Mouse (Mus musculus) hindbrain, embryonic 12.5 days (tissue): ENCODE data around the gene Anks3. TPM values are rescaled to one million over a fixed set of nuclear protein-coding genes. Genes with fewer than 3 reads are reported as not detected.
A peak's percentile ranks its signal among the peaks of the same experiment; 100 is the strongest.

Source experiments
- ATAC-seq: fragments of 200-750 bp; cut with Nextera tagmentation; 2 replicates; pipeline ENCODE4 v1.8.0; 2017; ENCODE audit warnings: moderate TSS enrichment; ENCODE audit not compliant: low FRiP score
- H3K27ac ChIP-seq: fragments of 300-500 bp; sonication (generic); 2 replicates; pipeline ENCODE4 v1.5.1; 2016; ENCODE audit warnings: mild to moderate bottlenecking
- H3K27me3 ChIP-seq: fragments of 300-500 bp; sonication (generic); 2 replicates; pipeline ENCODE4 v1.6.1; 2016; ENCODE audit warnings: mild to moderate bottlenecking
- H3K36me3 ChIP-seq: fragments of 300-500 bp; sonication (generic); 2 replicates; pipeline ENCODE4 v1.6.1; 2016; ENCODE audit warnings: mild to moderate bottlenecking
- H3K4me1 ChIP-seq: fragments of 300-500 bp; sonication (generic); 2 replicates; pipeline ENCODE4 v1.6.1; 2016
- H3K4me2 ChIP-seq: fragments of 300-500 bp; sonication (generic); replicated peaks from 2 replicates; pipeline ENCODE4 v1.6.1; 2016; ENCODE audit warnings: mild to moderate bottlenecking
- H3K4me3 ChIP-seq: fragments of 300-500 bp; sonication (generic); 2 replicates; pipeline ENCODE4 v1.5.1; 2016; ENCODE audit warnings: mild to moderate bottlenecking
- H3K9ac ChIP-seq: fragments of 300-500 bp; sonication (generic); 2 replicates; pipeline ENCODE4 v1.6.1; 2016; ENCODE audit warnings: mild to moderate bottlenecking, moderate library complexity
- H3K9me3 ChIP-seq: fragments of 300-500 bp; sonication (generic); replicated peaks from 2 replicates; pipeline ENCODE4 v1.6.1; 2016; ENCODE audit warnings: mild to moderate bottlenecking
- WGBS: fragments of 180-500 bp; shearing (Covaris S2); methylation state at CpG from one replicate; pipeline ENCODE4 v1.1.7; 2016; 5-methylcytosine and 5-hydroxymethylcytosine counted together
- polyA plus RNA-seq: library from polyadenylated mRNA; unstranded; fragments of >200 nt; fragmentation: Nextera tagmentation; extraction: Ambion mirVana; gene quantifications from 2 replicates; pipeline ENCODE4 v1.2.1, GENCODE M21; 2016

The Anks3 gene
- polyA plus RNA-seq, 1 experiment from 2014 or later = 68.0 TPM

GRCm38 (mm10) chr16:4913783-4914735, 49.9 kb downstream of the Anks3 start:
- Histone ChIP-seq H3K9ac (no peak overlapping the region), H3K4me1 (peaks cover 6% of the 10 kb centered on the region; the same call in 1 of the 2 replicates), H3K27ac (no peak overlapping the region), H3K27me3 (no peaks in the 10 kb centered on the region), H3K9me3 (no peaks in the 10 kb centered on the region), H3K4me2 (no peak overlapping the region), H3K4me3 (no peak overlapping the region), H3K36me3 (peaks cover 66% of the 10 kb centered on the region)
- peak; percentile 51; the same call in 1 of the 2 replicates for ATAC-seq
- 37% methylated on average over 12 of the region's 12 CpGs for WGBS

- peaks cover 6% of the 10 kb centered on the region; the same call in 1 of the 2 replicates for H3K4me1 ChIP-seq
- H3K9me3 ChIP-seq = no peaks in the 10 kb centered on the region
- no peak overlapping the region for H3K4me2 ChIP-seq
- H3K27me3 ChIP-seq = no peaks in the 10 kb centered on the region
- H3K27ac ChIP-seq = no peak overlapping the region
- peaks cover 65% of the 10 kb centered on the region for H3K36me3 ChIP-seq
- 77% methylated on average over 11 of the region's 11 CpGs for WGBS
- H3K9ac ChIP-seq = no peak overlapping the region
- ATAC-seq = 0 out of 2 replicates have a peak, but pooled peaks have one; percentile 3
- no peak overlapping the region for H3K4me3 ChIP-seq
Observed at GRCm38 (mm10) chr16:4912907-4913782, 50.9 kb downstream of the Anks3 start.

GRCm38 (mm10) chr16:4912074-4912648, 51.8 kb downstream of the Anks3 start:
- Histone ChIP-seq H3K4me2 (no peak overlapping the region), H3K36me3 (peaks cover 65% of the 10 kb centered on the region), H3K4me3 (no peak overlapping the region), H3K4me1 (peaks cover 6% of the 10 kb centered on the region; the same call in 1 of the 2 replicates), H3K27ac (no peak overlapping the region), H3K9ac (no peak overlapping the region), H3K9me3 (no peaks in the 10 kb centered on the region), H3K27me3 (no peaks in the 10 kb centered on the region)
- 78% methylated on average over 10 of the region's 10 CpGs for whole genome bisulfite sequencing
- ATAC-seq = no peak

GRCm38 (mm10) chr16:4910758-4911157, 53.2 kb downstream of the Anks3 start:
- Histone ChIP-seq H3K4me2 (no peak overlapping the region), H3K27ac (no peak overlapping the region), H3K4me1 (peaks cover 6% of the 10 kb centered on the region; the same call in 1 of the 2 replicates), H3K27me3 (no peaks in the 10 kb centered on the region), H3K4me3 (no peak overlapping the region), H3K36me3 (peaks cover 54% of the 10 kb centered on the region), H3K9ac (no peak overlapping the region), H3K9me3 (no peaks in the 10 kb centered on the region)
- 97% methylated on average over 8 of the region's 8 CpGs for WGBS
- no peak for ATAC-seq

GRCm38 (mm10) chr16:4909745-4910144, 54.3 kb downstream of the Anks3 start:
- Histone ChIP-seq H3K4me2 (no peak overlapping the region), H3K36me3 (peaks cover 45% of the 10 kb centered on the region), H3K4me1 (peaks cover 6% of the 10 kb centered on the region; the same call in 1 of the 2 replicates), H3K9ac (no peak overlapping the region), H3K9me3 (no peaks in the 10 kb centered on the region), H3K27me3 (no peaks in the 10 kb centered on the region), H3K27ac (no peak overlapping the region), H3K4me3 (no peak overlapping the region)
- ATAC-seq = no peak
- WGBS = 100% methylated on average over 2 of the region's 2 CpGs

GRCm38 (mm10) chr16:4907972-4908371, 56.0 kb downstream of the Anks3 start:
- Histone ChIP-seq H3K36me3 (peaks cover 37% of the 10 kb centered on the region), H3K4me3 (no peak overlapping the region), H3K4me1 (no peaks in the 10 kb centered on the region), H3K27ac (no peak overlapping the region), H3K27me3 (no peaks in the 10 kb centered on the region), H3K9ac (no peak overlapping the region), H3K9me3 (no peaks in the 10 kb centered on the region), H3K4me2 (no peak overlapping the region)
- 65% methylated on average over 5 of the region's 5 CpGs for WGBS
- no peak for ATAC-seq

- Histone ChIP-seq H3K4me3 (no peak overlapping the region), H3K4me1 (no peaks in the 10 kb centered on the region), H3K9ac (no peak overlapping the region), H3K36me3 (peaks cover 35% of the 10 kb centered on the region), H3K27ac (no peak overlapping the region), H3K4me2 (no peak overlapping the region), H3K9me3 (no peaks in the 10 kb centered on the region), H3K27me3 (no peaks in the 10 kb centered on the region)
- 68% methylated on average over 2 of the region's 2 CpGs for WGBS
- ATAC-seq = no peak
Observed at GRCm38 (mm10) chr16:4907386-4907785, 56.6 kb downstream of the Anks3 start.

GRCm38 (mm10) chr16:4906559-4906958, 57.4 kb downstream of the Anks3 start:
- Histone ChIP-seq H3K36me3 (peaks cover 27% of the 10 kb centered on the region), H3K27ac (no peak overlapping the region), H3K4me2 (no peak overlapping the region), H3K4me3 (no peak overlapping the region), H3K4me1 (no peaks in the 10 kb centered on the region), H3K9ac (no peak overlapping the region), H3K9me3 (no peaks in the 10 kb centered on the region), H3K27me3 (no peaks in the 10 kb centered on the region)
- ATAC-seq = no peak

GRCm38 (mm10) chr16:4905591-4905990, 58.4 kb downstream of the Anks3 start:
- Histone ChIP-seq H3K9ac (no peak overlapping the region), H3K4me3 (no peak overlapping the region), H3K4me2 (no peak overlapping the region), H3K4me1 (peaks cover 6% of the 10 kb centered on the region; the same call in 1 of the 2 replicates), H3K9me3 (no peaks in the 10 kb centered on the region), H3K27ac (no peak overlapping the region), H3K36me3 (peaks cover 18% of the 10 kb centered on the region), H3K27me3 (no peaks in the 10 kb centered on the region)
- 54% methylated on average over 1 of the region's 1 CpGs for WGBS
- no peak for ATAC-seq

GRCm38 (mm10) chr16:4904878-4905277, 59.1 kb downstream of the Anks3 start:
- Histone ChIP-seq H3K36me3 (peaks cover 11% of the 10 kb centered on the region), H3K9ac (no peak overlapping the region), H3K27ac (no peak overlapping the region), H3K27me3 (no peaks in the 10 kb centered on the region), H3K9me3 (no peaks in the 10 kb centered on the region), H3K4me3 (no peak overlapping the region), H3K4me2 (no peak overlapping the region), H3K4me1 (peaks cover 6% of the 10 kb centered on the region; the same call in 1 of the 2 replicates)
- WGBS = 83% methylated on average over 3 of the region's 3 CpGs
- no peak for ATAC-seq

- Histone ChIP-seq H3K27me3 (no peaks in the 10 kb centered on the region), H3K4me2 (no peak overlapping the region), H3K9ac (no peak overlapping the region), H3K36me3 (no peaks in the 10 kb centered on the region), H3K27ac (no peak overlapping the region), H3K9me3 (no peaks in the 10 kb centered on the region), H3K4me1 (peaks cover 6% of the 10 kb centered on the region; the same call in 1 of the 2 replicates), H3K4me3 (no peak overlapping the region)
- no peak for ATAC-seq
- WGBS = 77% methylated on average over 6 of the region's 6 CpGs
Observed at GRCm38 (mm10) chr16:4903491-4904102, 60.4 kb downstream of the Anks3 start.
